Mouse (Mus musculus) small intestine, adult 2 months (tissue): ENCODE measurements around the gene Rps21.

Source experiments
- CTCF ChIP-seq: fragments of 200-500 bp; IDR thresholded peaks from 2 replicates; pipeline ENCODE4 v1.5.1; 2012; ENCODE audit warnings: low read depth, mild to moderate bottlenecking, control low read depth, inconsistent platforms, low read length, moderate library complexity, mixed read lengths; ENCODE audit not compliant: insufficient replicate concordance, insufficient read length; ENCODE audit errors: extremely low read depth
- POLR2A ChIP-seq: fragments of 200-500 bp; IDR thresholded peaks from 2 replicates; pipeline ENCODE4 v1.6.1; 2012; ENCODE audit warnings: low read depth, mild to moderate bottlenecking, control low read depth, inconsistent platforms, low read length, moderate library complexity

- TF ChIP-seq POLR2A (no peak), CTCF (no peak)
Measured at GRCm38 (mm10) chr2:180304554-180304953, 47.4 kb downstream of the Rps21 start.
